Mouse (Mus musculus) spleen, postnatal 0 days (tissue): ENCODE results near the gene Tmem164. TPM values are rescaled to one million over a fixed set of nuclear protein-coding genes. Genes with fewer than 3 reads are reported as not detected.

Source experiments
- microRNA counts: library from miRNA; unstranded; fragments of <30 nt; microRNA quantifications from one replicate; lab custom pipeline; 2015
- polyA plus RNA-seq: library from polyadenylated mRNA; unstranded; fragments of >200 nt; fragmentation: Nextera tagmentation; extraction: Ambion mirVana; gene quantifications from 2 replicates; pipeline ENCODE4 v1.2.1, GENCODE M21; 2015

The Tmem164 gene
- polyA plus RNA-seq = 22.9 and 27.8 TPM in 2 replicates

GRCm38 (mm10) chrX:142681056-142681615 is at the start of gene Tmem164:
TSS of gene Tmem164 (plus strand) at chrX:142681406.

MicroRNAs encoded within 50 kb of the gene (microRNA counts, 519-probe panel; counts per million panel counts)
- 5,780 counts per million, percentile 48 among the panel's probes with 10 or more counts for microRNA mmu-miR-652 (lab: Ali Mortazavi, UCI)
